Mouse (Mus musculus): ENCODE results near the gene S100pbp. TPM values are rescaled to one million over a fixed set of nuclear protein-coding genes. Genes with fewer than 3 reads are reported as not detected.

The S100pbp gene
- polyA plus RNA-seq, 1 experiment = 2.0 TPM

DNA sequence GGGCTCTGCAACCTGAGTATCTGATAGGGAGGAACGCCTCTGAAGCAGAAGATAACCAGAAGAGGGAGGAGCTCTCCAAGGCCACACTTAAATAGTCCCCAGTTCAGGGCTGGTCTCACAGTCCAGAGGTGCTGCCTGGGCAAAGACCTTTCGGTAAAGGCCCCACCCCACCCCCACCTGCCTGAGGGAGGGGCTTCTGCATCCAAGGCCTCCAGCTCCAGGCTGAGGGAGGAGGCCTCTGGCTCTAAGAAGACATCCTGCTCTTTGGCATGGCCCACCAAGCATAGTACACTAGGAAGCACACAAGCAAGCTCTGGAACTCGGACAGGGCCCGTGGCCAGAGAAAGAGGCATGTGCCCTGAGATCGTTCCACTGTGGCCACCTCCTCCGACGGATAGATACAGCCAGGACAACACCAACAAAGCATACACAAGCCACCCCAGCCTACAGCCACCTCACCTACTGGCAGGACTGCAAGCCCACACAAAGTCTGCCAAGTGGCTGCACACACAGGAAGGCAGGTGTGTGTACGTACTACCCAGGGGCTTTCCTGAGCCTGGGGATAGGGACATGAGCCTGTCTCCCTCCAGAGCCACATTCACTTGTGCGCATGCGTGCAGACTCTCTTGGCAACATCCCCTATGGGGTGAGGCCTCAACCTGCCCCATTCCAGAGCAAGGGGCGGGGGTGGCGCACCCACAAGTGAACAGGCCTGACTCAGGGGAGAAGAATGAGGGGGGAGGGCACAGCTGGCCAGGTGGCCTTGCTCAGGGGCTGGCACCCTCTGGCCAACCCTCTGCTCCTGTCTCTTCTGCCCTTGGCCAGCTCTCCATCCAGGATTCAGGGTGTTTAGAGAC is 42.3 kb upstream of the S100pbp start:
- no peak overlapping the region for H3K4me3 ChIP-seq (replicated peaks)
- peaks cover 5% of the 10 kb centered on the region for H3K9me3 ChIP-seq
- H3K27me3 ChIP-seq (replicated peaks) = peaks cover 83% of the 10 kb centered on the region
- peaks cover 60% of the 10 kb centered on the region for H3K4me1 ChIP-seq
- TF ChIP-seq FLI1 (IDR thresholded peaks at IDR 0.05; ENCODE audit: low read length) (no peak), GATA1 (IDR thresholded peaks at IDR 0.05; ENCODE audit: borderline replicate concordance, low read length) (no peak)
- H3K36me3 ChIP-seq (replicated peaks; ENCODE audit: low read length) = no peaks in the 10 kb centered on the region

DNA sequence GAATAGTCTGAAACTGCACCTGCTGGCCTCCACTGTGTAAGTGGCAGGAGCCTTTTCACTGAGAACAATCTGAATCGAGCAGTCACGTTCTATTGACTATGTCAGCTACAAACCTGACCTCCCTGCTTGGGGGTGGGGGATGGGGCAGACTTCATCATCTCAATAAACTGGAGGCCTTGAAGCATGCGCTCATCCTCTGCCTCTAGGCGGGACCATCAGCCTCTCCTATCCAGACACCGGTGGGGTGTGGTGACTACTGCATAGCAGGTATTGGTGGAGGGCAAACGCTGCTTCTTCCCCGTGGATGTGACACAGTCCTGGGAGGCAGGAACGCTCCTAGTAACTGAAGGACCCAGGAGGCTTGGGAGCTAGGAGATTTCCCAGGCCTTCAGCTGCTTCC is 41.4 kb upstream of the S100pbp start:
- Histone ChIP-seq H3K4me1 (peaks cover 58% of the 10 kb centered on the region), H3K36me3 (replicated peaks; ENCODE audit: low read length) (no peaks in the 10 kb centered on the region), H3K4me3 (replicated peaks) (no peak overlapping the region), H3K9me3 (peaks cover 5% of the 10 kb centered on the region), H3K27me3 (replicated peaks) (peaks cover 84% of the 10 kb centered on the region)
- TF ChIP-seq GATA1 (IDR thresholded peaks at IDR 0.05; ENCODE audit: borderline replicate concordance, low read length) = no peak
- no peak for TF ChIP-seq FLI1 (IDR thresholded peaks at IDR 0.05; ENCODE audit: low read length)

DNA sequence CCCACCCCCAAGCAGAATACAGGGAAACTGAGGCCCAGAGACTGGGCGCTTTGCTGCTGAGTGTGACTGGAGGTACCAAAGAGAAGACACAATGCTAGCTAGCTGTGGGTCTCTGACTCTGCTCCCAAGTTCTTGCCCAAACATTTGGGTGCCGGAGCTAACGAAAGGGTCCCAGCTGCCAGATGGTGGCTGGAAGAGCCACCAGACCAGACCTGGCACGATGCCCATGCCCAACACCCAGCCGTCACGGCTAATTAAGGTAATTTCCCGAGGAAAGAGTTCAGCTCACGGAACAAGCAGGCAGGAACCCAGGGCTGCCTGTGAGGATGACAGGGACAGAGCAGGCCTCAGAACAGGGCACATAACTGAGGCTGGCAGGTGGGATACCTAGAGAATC is 38.5 kb upstream of the S100pbp start:
- TF ChIP-seq GATA1 (IDR thresholded peaks at IDR 0.05; ENCODE audit: borderline replicate concordance, low read length) (no peak), FLI1 (IDR thresholded peaks at IDR 0.05; ENCODE audit: low read length) (no peak)
- Histone ChIP-seq H3K4me3 (replicated peaks) (no peak overlapping the region), H3K36me3 (replicated peaks; ENCODE audit: low read length) (peaks cover 23% of the 10 kb centered on the region), H3K9me3 (peaks cover 5% of the 10 kb centered on the region), H3K27me3 (replicated peaks) (peaks cover 93% of the 10 kb centered on the region), H3K4me1 (peaks cover 37% of the 10 kb centered on the region)

DNA sequence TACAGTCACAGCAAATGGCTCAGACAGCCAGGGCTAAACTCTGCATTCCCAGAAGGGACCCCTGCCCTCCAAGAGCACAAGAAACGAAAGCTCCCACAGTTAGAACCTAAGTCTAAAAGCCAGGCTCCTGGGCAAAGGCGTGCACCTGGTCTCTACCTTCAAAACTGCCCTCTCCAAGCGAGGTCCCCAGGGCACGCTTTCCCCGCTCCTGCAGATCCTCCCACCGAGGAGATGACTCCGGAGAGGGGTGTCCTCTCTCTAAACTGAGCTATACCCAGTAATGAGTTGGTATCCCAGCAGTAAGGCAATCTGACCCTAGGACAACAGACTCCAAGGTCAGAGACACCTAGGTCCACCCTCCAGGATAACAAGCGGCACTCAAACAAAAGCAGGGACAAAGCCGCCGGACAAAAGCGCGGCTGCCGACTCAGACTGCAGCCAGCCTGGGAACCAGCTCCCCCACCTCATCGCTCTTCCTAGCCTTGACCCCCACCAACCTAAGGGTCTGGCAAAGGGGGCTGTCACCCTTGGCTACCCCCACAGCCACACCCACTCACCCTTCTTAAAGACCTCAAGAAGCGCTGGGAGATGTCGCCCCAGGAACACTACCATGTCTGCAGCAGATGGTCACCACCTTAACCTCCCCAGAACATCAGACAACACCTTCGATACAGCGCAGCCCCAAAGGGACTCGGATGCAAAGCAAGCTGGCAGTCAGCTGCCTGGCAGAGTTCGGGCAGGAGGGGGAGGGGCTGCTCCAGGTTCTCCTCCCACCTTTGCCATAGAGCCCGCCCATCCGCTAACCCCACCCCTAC is 37.9 kb upstream of the S100pbp start:
- H3K9me3 ChIP-seq = peaks cover 5% of the 10 kb centered on the region
- H3K4me1 ChIP-seq = peaks cover 31% of the 10 kb centered on the region
- no peak overlapping the region for H3K4me3 ChIP-seq (replicated peaks)
- TF ChIP-seq GATA1 (IDR thresholded peaks at IDR 0.05; ENCODE audit: borderline replicate concordance, low read length) = no peak
- no peak for TF ChIP-seq FLI1 (IDR thresholded peaks at IDR 0.05; ENCODE audit: low read length)
- H3K27me3 ChIP-seq (replicated peaks) = peaks cover 91% of the 10 kb centered on the region
- H3K36me3 ChIP-seq (replicated peaks; ENCODE audit: low read length) = peaks cover 27% of the 10 kb centered on the region

DNA sequence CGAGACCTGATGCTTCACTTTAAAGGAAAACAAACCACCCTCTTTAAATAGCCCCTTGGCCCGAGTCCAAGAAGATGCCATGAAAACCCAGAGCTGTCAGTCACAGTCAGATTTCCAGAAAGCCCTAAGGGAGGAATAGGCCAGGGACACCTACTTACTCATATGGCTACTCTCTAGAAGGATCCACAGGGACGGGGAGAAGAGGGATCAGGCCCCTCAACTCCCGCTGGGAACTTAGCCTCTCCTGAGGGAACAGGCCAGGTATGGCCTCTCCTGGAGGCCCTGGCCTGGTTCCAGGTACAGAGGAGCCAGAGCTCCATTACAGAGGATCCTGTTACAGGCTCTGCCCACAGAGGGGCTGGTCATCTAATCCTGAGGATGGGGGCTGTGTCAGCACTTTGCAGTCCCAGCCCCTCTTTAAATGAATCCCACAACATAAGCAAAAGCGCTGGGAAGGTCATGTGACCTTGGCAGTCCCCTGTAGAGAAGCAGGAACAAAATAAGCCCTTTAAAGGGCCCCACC is 37.0 kb upstream of the S100pbp start:
- Histone ChIP-seq H3K4me3 (replicated peaks) (no peak overlapping the region), H3K36me3 (replicated peaks; ENCODE audit: low read length) (peaks cover 36% of the 10 kb centered on the region), H3K4me1 (peaks cover 22% of the 10 kb centered on the region), H3K27me3 (replicated peaks) (peaks cover 86% of the 10 kb centered on the region), H3K9me3 (peaks cover 5% of the 10 kb centered on the region)
- no peak for TF ChIP-seq GATA1 (IDR thresholded peaks at IDR 0.05; ENCODE audit: borderline replicate concordance, low read length)
- no peak for TF ChIP-seq FLI1 (IDR thresholded peaks at IDR 0.05; ENCODE audit: low read length)

DNA sequence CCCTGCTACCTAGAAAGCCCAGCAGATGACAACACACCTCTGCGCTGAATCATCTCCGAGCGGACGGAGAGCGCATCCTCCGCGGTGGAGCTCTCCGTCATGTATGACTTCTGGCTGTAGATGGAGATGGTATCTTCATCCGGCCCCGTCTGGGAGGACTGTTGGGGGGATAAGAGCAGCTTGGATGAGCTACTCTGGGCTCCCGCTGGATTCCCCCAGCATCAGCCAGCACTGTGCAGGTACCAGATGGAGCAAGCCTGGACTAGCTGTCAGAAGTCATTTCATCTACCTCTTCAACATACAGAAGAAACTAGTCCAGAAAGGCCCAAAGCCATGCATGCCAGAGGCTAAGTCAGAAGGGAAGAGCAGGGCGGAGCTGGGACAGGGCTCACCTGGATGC is 35.8 kb upstream of the S100pbp start:
- H3K9me3 ChIP-seq = peaks cover 5% of the 10 kb centered on the region
- H3K36me3 ChIP-seq (replicated peaks; ENCODE audit: low read length) = peaks cover 48% of the 10 kb centered on the region
- no peak overlapping the region for H3K4me3 ChIP-seq (replicated peaks)
- peaks cover 74% of the 10 kb centered on the region for H3K27me3 ChIP-seq (replicated peaks)
- no peak for TF ChIP-seq FLI1 (IDR thresholded peaks at IDR 0.05; ENCODE audit: low read length)
- no peak for TF ChIP-seq GATA1 (IDR thresholded peaks at IDR 0.05; ENCODE audit: borderline replicate concordance, low read length)
- peaks cover 11% of the 10 kb centered on the region for H3K4me1 ChIP-seq

DNA sequence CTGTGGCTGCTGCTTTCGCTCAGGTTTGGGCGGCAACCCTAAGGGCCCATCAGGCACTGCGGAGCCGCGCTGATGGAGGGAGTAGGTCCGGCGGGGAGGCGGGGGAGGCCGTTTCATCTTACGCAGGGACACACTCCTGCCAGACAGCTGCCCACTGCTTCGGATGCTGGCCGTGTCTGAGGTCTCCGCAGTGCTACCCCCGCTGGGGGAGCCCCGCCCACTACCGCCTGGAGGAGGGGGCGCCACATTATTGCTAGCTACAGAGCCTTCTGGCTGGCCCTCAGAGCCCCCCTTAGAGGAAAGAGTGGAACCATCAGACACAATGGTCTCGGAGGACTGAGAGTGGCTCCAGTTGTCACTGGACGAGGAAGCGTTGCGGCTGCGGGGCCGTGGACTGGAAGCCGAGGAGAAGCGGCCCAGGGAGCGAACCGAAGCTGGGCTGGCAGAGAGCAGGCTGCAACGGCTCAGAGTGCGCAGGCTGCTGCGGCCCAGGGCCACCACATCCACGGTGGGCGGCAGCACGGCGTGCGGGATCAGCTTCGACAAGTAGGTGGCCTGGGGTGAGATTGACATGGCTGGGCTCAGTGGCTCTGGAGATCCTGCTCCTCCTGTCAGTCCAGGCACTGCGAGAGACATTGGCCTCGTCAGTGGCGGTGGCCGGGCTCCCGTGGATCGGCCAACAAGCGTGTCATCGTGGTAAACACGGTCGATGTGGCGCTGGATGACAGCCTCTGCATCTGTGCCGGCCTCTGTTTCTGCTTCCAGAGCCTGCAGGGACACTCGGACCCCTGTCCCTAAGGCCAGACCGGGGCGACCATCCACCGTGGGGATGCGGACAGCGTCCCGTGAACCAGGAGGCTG is 34.1 kb upstream of the S100pbp start:
- Histone ChIP-seq H3K27me3 (replicated peaks) (peaks cover 62% of the 10 kb centered on the region), H3K36me3 (replicated peaks; ENCODE audit: low read length) (peaks cover 65% of the 10 kb centered on the region), H3K4me1 (peaks cover 11% of the 10 kb centered on the region), H3K9me3 (peaks cover 5% of the 10 kb centered on the region), H3K4me3 (replicated peaks) (no peak overlapping the region)
- no peak for TF ChIP-seq FLI1 (IDR thresholded peaks at IDR 0.05; ENCODE audit: low read length)
- TF ChIP-seq GATA1 (IDR thresholded peaks at IDR 0.05; ENCODE audit: borderline replicate concordance, low read length) = no peak

DNA sequence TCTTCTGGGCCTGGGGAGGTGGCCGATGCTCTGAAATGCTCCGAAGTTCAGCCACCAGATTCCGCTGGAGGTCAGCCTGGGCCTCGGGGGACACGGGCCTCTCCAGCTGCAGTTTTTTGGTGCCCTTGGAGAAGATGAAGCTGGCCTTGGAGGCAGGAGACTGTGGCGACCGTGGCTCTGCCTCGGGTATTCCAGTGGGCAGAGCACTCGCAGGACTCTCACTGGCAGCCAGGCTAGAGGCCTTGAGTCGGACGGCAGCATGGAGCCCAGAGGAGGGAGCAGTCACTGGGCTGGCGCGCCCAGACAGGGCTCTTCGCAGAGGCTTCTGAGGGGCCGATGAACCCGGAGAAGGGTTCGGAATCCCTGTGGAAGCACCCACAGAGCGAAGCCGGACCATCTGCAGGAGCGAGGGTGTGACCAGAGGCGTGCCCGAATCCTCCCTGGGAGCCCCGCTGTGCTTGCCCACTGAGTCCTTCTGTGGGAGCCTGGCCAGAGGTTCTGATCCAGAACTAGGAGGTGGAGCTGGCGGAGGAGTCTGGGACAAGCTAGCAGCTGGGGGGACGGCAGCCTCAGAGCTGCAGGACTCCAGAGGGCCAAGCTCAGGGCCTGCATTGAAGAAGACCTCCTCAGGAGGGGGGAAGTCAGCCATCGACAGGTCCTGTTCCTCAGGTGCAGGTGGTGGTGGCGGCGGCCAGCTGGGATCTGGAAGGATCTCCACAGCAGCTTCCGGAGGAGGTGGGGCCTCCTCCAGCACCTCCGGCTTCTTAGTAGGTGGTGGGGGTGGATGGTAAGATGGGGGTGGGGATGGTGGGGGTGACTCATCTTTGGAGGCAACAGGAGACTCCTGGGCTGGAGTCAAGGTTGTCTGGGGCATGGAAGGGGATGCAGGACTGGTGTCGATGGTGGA is 32.7 kb upstream of the S100pbp start:
- H3K4me1 ChIP-seq = peaks cover 11% of the 10 kb centered on the region
- H3K36me3 ChIP-seq (replicated peaks; ENCODE audit: low read length) = peaks cover 78% of the 10 kb centered on the region
- H3K27me3 ChIP-seq (replicated peaks) = peaks cover 49% of the 10 kb centered on the region
- TF ChIP-seq GATA1 (IDR thresholded peaks at IDR 0.05; ENCODE audit: borderline replicate concordance, low read length) (no peak), FLI1 (IDR thresholded peaks at IDR 0.05; ENCODE audit: low read length) (no peak)
- no peaks in the 10 kb centered on the region for H3K9me3 ChIP-seq
- H3K4me3 ChIP-seq (replicated peaks) = no peak overlapping the region

Data from megakaryocyte, embryonic 14.5 days (primary cell).